Mouse (Mus musculus) embryonic facial prominence, embryonic 11.5 days (tissue): ENCODE results near the gene Bpifa6. TPM values are rescaled to one million over a fixed set of nuclear protein-coding genes. Genes with fewer than 3 reads are reported as not detected.
A peak's percentile ranks its signal among the peaks of the same experiment; 100 is the strongest.

ENCODE experiments used
- ATAC-seq: fragments of 200-750 bp; cut with Nextera tagmentation; replicated peaks from 2 replicates; pipeline ENCODE4 v1.8.0; 2017; ENCODE audit warnings: low read depth; ENCODE audit not compliant: insufficient number of reproducible peaks, low FRiP score, low TSS enrichment
- DNase-seq: peaks from one replicate; pipeline ENCODE4 v3.0.0-alpha.2; 2015; ENCODE audit warnings: low spot score
- H3K27ac ChIP-seq: fragments of 300-500 bp; sonication (generic); replicated peaks from 2 replicates; pipeline ENCODE4 v1.5.1; 2014; ENCODE audit warnings: mild to moderate bottlenecking, low read depth, low read length, control low read depth
- H3K27me3 ChIP-seq: fragments of 300-500 bp; sonication (generic); 2 replicates; pipeline ENCODE4 v1.6.1; 2014; ENCODE audit warnings: mild to moderate bottlenecking, low read length, moderate library complexity, mixed read lengths; ENCODE audit not compliant: control insufficient read depth, insufficient read depth
- H3K36me3 ChIP-seq: fragments of 300-500 bp; sonication (generic); replicated peaks from 2 replicates; pipeline ENCODE4 v1.6.1; 2014; ENCODE audit warnings: low read depth, mild to moderate bottlenecking, low read length, moderate library complexity, mixed read lengths; ENCODE audit not compliant: control insufficient read depth, insufficient read depth
- H3K4me1 ChIP-seq: fragments of 300-500 bp; sonication (generic); 2 replicates; pipeline ENCODE4 v1.6.1; 2014; ENCODE audit warnings: low read length, mixed read lengths; ENCODE audit not compliant: control insufficient read depth, insufficient read depth
- H3K4me2 ChIP-seq: fragments of 300-500 bp; sonication (generic); 2 replicates; pipeline ENCODE4 v1.6.1; 2014; ENCODE audit warnings: low read depth, mild to moderate bottlenecking, control low read depth, low read length, moderate library complexity
- H3K4me3 ChIP-seq: fragments of 300-500 bp; sonication (generic); 2 replicates; pipeline ENCODE4 v1.5.1; 2014; ENCODE audit warnings: low read depth, low read length, control low read depth
- H3K9ac ChIP-seq: fragments of 300-500 bp; sonication (generic); replicated peaks from 2 replicates; pipeline ENCODE4 v1.6.1; 2014; ENCODE audit warnings: mild to moderate bottlenecking, control low read depth, low read length
- H3K9me3 ChIP-seq: fragments of 300-500 bp; sonication (generic); replicated peaks from 2 replicates; pipeline ENCODE4 v1.6.1; 2016; ENCODE audit warnings: mild to moderate bottlenecking, low read length, inconsistent platforms, mixed read lengths; ENCODE audit not compliant: control insufficient read depth
- whole genome bisulfite sequencing: fragments of 180-500 bp; shearing (Covaris S2); extraction: QIAGEN DNeasy Blood & Tissue Kit; methylation state at CpG from one replicate; pipeline ENCODE4 v1.1.7; 2014; 5-methylcytosine and 5-hydroxymethylcytosine counted together
- polyA plus RNA-seq: library from polyadenylated mRNA; unstranded; fragments of >200 nt; fragmentation: Nextera tagmentation; extraction: Ambion mirVana; gene quantifications from 2 replicates; pipeline ENCODE4 v1.2.1, GENCODE M21; 2014

Bpifa6 gene
- polyA plus RNA-seq, 1 experiment from 2014 or later = not detected

DNA sequence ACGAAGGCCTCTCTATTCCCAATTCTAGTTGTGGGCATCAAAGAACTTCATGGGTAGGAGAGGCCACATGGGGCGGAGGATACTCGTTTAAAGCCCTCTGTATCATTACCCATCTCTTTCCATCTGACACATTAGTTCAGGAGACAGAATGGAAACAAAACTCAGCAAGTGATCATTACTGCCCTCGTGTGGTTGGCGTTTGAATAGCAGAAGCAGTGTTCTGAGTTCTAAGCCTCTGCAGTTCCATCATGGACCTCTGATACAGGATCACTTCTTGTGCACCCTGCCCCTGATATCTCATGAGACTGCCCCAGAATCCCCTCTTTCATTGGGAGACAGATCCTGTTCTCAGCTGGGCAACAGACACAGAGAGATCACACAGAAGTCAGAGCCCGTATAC, 21.8 kb upstream of the Bpifa6 start:
- H3K4me1 ChIP-seq = no peaks in the 10 kb centered on the region
- H3K9me3 ChIP-seq = no peaks in the 10 kb centered on the region
- no peak for ATAC-seq
- H3K9ac ChIP-seq = no peak overlapping the region
- no peaks in the 10 kb centered on the region for H3K36me3 ChIP-seq
- peak; percentile 79 for DNase-seq
- no peaks in the 10 kb centered on the region for H3K27me3 ChIP-seq
- H3K4me3 ChIP-seq = no peak overlapping the region
- H3K27ac ChIP-seq = no peak overlapping the region
- 31% methylated on average over 6 of the region's 6 CpGs for WGBS
- H3K4me2 ChIP-seq = no peak overlapping the region

DNA sequence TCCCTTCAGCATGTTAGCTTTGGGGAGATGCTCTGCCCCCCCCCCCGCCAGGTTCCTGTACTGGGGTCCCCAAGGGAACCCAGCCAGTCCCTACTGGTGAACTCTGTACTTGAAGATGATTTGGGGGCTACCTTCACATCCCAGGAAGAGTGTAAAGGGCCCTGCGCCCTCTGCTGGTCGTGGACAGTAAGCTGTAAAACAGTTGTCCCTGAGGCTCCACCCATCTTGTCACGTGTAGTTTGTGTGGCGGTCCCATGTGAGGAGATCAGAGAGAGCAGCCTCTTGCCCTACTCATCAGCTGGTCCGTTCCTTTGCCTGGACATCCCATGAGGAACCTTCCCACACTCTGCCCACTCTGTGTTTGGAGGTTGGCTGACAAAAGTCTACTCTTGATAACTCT, 20.9 kb upstream of the Bpifa6 start:
- no peaks in the 10 kb centered on the region for H3K27me3 ChIP-seq
- ATAC-seq = no peak
- peak overlapping the region; percentile 7; the same call in 1 of the 2 replicates for H3K4me2 ChIP-seq
- no peak overlapping the region for H3K9ac ChIP-seq
- peak; percentile 83 for DNase-seq
- no peak overlapping the region for H3K4me3 ChIP-seq
- 17% methylated on average over 6 of the region's 6 CpGs for WGBS
- H3K4me1 ChIP-seq = no peaks in the 10 kb centered on the region
- H3K36me3 ChIP-seq = no peaks in the 10 kb centered on the region
- H3K9me3 ChIP-seq = no peaks in the 10 kb centered on the region
- H3K27ac ChIP-seq = no peak overlapping the region

DNA sequence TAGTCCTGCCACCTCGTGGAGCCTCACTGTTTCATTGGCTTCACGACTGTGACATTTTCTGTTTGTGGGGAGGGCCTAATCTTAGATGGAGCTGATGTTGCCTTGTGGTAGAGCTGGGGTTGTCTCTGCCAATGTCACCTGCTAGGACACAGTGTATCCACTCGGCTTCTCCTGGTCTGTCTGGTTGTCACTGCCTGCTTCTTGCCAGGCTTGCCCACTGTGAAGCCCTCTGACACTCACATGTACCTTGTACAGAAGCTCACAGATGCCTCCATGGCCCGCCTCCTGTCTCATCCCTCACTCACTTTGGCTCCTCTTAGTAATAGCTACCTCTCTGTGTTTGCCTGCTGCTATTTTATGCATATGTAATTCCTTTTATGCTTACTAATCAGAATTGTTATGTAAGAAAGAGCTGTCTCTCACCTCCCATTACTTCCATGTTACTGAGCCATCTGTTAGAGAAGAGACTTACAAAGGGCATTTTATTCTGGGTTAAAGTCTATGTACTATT, 11.9 kb upstream of the Bpifa6 start:
- H3K9me3 ChIP-seq = no peaks in the 10 kb centered on the region
- 72% methylated on average over 4 of the region's 4 CpGs for WGBS
- no peaks in the 10 kb centered on the region for H3K4me1 ChIP-seq
- no peaks in the 10 kb centered on the region for H3K27me3 ChIP-seq
- no peak overlapping the region for H3K4me2 ChIP-seq
- no peaks in the 10 kb centered on the region for H3K36me3 ChIP-seq
- no peak overlapping the region for H3K4me3 ChIP-seq
- H3K9ac ChIP-seq = no peak overlapping the region
- DNase-seq (no peak), ATAC-seq (no peak)
- no peak overlapping the region for H3K27ac ChIP-seq

DNA sequence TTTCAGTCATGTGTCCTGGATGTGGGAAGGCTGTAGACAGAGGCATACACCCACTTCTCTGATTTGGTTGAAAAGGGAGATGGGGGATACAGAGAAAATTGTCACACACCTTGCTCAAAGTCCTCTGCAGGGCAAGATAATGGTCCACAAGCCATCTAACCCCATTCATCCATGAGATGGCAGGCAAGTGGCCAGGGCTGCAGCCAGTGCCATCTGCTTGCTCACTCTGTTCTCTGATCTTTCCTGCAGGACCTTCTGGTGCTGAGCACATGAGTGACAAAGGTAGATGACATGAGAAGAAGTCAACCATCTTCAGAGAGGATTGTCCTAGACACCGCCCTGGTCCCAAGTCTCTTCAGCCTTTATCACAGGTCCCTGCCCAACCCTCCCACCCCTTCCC, 11.4 kb upstream of the Bpifa6 start:
- DNase-seq (no peak), ATAC-seq (no peak)
- H3K4me3 ChIP-seq = no peak overlapping the region
- 93% methylated on average over 1 of the region's 1 CpGs for WGBS
- no peak overlapping the region for H3K9ac ChIP-seq
- H3K9me3 ChIP-seq = no peaks in the 10 kb centered on the region
- H3K36me3 ChIP-seq = no peaks in the 10 kb centered on the region
- H3K27me3 ChIP-seq = no peaks in the 10 kb centered on the region
- H3K27ac ChIP-seq = no peak overlapping the region
- no peaks in the 10 kb centered on the region for H3K4me1 ChIP-seq
- H3K4me2 ChIP-seq = no peak overlapping the region

DNA sequence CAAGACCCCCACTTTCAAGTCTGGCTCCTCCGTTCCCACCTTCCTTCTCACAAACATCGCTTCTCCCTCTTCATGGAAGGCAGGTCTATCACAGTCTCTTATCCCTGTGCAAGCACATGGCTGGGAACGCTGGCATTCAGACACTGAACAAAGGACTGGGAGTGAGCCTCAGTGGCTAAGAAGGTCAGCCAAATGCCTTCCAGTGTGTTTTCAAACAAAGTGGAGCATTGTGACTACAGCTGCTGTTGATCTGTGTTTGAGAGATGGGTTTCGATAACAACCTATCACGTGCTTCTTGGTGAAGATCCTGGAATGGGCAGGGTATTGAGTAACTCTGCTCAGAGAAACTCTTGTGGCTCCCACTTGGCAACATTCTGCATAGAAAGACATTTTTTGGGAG, 4.5 kb upstream of the Bpifa6 start:
- H3K27ac ChIP-seq = no peak overlapping the region
- H3K36me3 ChIP-seq = no peaks in the 10 kb centered on the region
- H3K9me3 ChIP-seq = no peaks in the 10 kb centered on the region
- no peak overlapping the region for H3K9ac ChIP-seq
- H3K4me3 ChIP-seq = no peak overlapping the region
- ATAC-seq (no peak), DNase-seq (peak; percentile 11)
- 46% methylated on average over 5 of the region's 5 CpGs for WGBS
- H3K4me2 ChIP-seq = no peak overlapping the region
- H3K4me1 ChIP-seq = no peaks in the 10 kb centered on the region
- no peaks in the 10 kb centered on the region for H3K27me3 ChIP-seq

DNA sequence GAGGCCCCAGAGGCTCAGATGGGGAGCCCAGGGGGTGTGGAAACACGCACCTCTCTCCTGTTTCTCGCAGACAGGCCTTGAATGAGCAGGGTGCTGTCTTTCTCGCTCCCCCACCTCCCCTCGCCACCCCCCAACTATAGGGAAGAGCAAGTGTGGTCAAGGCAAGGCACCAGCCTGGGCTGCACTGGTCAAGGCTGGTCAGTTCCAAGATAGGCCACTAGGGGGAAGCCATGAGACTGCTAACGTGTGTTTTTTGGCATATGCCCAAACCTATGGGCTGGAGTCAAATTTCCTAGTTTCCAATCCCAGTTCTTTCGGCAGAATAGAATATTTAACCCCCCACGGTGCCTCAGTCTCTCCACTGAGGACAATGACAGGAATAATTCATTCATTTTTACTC, 21.0 kb downstream of the Bpifa6 start:
- H3K9ac ChIP-seq = no peak overlapping the region
- H3K9me3 ChIP-seq = no peaks in the 10 kb centered on the region
- no peaks in the 10 kb centered on the region for H3K27me3 ChIP-seq
- no peak overlapping the region for H3K4me3 ChIP-seq
- DNase-seq = peak; percentile 89
- H3K4me1 ChIP-seq = no peaks in the 10 kb centered on the region
- H3K27ac ChIP-seq = no peak overlapping the region
- H3K4me2 ChIP-seq = no peak overlapping the region
- H3K36me3 ChIP-seq = no peaks in the 10 kb centered on the region
- ATAC-seq = peak; percentile 79
- whole genome bisulfite sequencing = 4% methylated on average over 6 of the region's 7 CpGs

DNA sequence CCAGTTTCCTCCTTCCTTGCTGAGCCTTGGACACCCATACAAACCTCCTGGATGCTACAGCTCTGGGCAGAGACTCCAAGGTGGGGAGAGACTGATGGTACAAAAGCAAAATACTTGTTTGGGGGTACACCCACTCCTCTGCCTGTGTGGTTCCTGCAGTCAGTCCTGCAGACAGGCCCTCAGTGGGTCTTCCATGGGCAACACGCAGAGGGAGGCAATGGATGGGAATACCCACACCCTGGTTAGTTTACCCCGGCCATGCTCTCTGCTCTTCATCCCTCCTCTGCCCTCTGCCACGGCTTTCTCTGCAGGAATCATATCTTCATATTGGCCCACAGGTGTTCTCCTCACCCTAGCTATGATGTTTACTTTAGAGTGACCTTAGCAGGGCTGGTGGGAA, 25.8 kb downstream of the Bpifa6 start:
- no peaks in the 10 kb centered on the region for H3K36me3 ChIP-seq
- no peak overlapping the region for H3K27ac ChIP-seq
- H3K4me2 ChIP-seq = no peak overlapping the region
- no peaks in the 10 kb centered on the region for H3K4me1 ChIP-seq
- DNase-seq (no peak), ATAC-seq (no peak)
- WGBS = 76% methylated on average over 3 of the region's 3 CpGs
- H3K9ac ChIP-seq = no peak overlapping the region
- H3K4me3 ChIP-seq = no peak overlapping the region
- H3K9me3 ChIP-seq = no peaks in the 10 kb centered on the region
- H3K27me3 ChIP-seq = no peaks in the 10 kb centered on the region

DNA sequence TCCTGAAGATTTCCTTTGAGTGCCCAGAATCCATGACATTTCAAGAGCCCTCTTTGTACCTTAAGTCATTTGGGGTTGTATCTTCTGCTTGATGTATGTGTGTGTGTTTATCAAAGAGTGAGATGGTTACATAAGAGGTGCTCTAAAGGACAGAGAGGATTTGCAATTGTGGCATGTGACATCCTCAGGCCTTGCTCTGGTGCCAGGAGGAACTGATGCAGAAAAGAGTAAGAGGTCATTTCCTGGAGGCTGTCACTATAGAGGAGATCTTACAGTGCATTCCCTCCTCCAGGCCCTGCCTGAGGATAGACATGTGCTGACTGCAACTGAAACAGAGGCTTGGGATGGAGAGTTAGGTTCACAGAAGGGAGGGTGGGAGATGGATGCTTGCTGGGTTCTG, 26.3 kb downstream of the Bpifa6 start:
- no peak overlapping the region for H3K9ac ChIP-seq
- ATAC-seq = no peak
- H3K27me3 ChIP-seq = no peaks in the 10 kb centered on the region
- no peak overlapping the region for H3K4me2 ChIP-seq
- H3K36me3 ChIP-seq = no peaks in the 10 kb centered on the region
- DNase-seq = no peak
- no peak overlapping the region for H3K27ac ChIP-seq
- no peaks in the 10 kb centered on the region for H3K9me3 ChIP-seq
- H3K4me1 ChIP-seq = no peaks in the 10 kb centered on the region
- no peak overlapping the region for H3K4me3 ChIP-seq
